Mouse (Mus musculus) embryo, embryonic 10 days (tissue): ENCODE results near the gene Stk38l.
"Not testable (repeated sequence)": the region's sequence is repeated elsewhere in the genome, so short reads cannot be mapped to it uniquely, and the experiment has no call there.

Source experiments
- DNase-seq: peaks from one replicate; pipeline ENCODE4 v3.0.0-alpha.2; 2015; ENCODE audit warnings: low spot score

The Stk38l gene

DNA sequence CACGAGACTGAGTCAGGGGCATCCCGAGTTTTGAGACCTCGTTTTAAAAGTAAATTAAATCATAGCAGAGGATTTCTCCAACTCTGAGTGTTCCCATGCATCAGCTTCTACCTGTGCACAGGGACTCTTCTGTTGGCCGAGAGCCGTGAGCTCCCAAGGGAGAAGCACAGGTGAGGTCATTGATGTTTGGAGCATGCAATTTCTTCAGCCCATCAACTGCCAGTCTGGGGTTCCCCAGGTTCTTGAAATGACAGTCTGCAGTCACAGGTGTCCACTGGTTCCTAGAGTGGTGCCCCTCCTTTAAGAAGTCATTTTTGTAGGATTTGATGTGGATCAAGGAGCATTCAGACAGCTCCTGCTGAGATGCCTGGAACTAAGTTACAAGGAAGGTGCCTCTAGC is 46.0 kb downstream of the Stk38l start:
- DNase-seq = no peak

DNA sequence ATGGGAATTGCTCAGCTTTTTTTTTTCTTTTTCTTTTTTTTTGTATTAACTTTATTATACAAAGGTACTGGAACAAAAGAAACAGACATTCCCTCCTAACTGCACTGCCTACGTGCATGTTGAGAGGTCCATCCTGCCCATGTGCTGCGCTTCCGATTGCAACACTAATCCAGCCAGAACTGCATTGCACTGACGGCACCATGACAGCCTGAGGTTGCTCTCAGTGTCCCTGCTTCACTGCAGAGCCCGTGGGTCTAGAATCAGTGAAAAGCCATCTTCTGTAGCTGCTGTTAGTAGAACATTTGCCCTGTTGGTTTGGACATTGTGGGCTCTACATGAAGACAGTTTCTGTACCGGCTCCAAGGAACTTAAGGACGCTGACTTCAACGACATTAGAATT is 51.1 kb downstream of the Stk38l start:
- DNase-seq = not testable (repeated sequence)

DNA sequence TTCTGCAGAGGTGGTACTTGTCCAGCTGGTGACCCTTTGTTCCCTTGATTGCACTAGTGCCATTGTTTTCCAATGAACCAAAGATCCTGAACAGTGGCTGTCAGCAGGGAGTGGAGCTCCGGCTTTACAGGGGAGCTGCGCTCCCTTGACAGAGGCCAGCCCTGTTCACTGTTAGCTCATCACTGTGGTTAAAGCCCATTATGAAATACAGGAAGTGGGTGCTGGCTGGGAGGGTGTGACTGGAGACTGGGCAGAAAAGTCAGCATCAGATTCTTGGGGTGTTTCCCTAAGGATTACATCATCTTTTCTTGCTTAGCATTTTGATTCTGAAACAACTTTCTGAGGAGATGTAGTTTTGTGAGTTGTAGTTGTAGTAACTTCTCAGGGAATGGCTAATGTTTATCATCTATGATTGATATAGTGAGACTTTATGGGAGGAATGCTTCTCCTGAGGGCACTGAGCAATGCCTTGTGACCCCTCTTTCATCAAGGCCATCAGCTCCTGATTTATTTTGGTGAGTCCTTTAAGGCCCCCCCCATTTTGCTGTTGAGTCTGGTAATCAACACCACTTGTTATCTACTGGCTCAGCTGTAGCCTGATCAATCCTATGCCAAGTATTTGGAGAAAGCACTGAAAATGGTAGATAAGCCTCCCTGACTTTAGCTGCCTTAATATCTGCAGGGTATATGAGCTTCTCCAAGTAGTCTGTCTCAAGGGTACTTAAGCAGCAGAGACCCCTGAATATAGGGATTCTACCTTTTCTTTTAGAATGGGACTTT is 52.0 kb downstream of the Stk38l start:
- DNase-seq = peak; percentile 32

DNA sequence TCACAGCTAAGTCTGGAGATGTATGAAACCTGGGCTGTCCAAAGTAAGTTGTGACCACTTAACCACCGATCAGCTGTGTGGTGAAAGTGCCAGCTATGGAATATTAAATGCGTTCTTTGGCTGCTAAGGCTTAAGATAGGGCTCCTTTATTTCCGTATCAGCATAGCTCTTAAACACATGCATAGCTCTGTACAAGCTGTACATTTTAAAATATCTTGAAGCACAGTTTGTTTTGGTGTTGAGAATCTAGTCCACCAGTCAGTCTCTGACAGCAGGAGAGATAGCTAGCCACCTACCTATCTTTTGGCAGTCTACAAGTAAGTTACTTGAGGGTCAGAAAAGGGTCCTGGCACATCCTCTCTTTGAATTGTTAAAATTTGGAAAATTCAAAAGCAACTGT is 53.3 kb downstream of the Stk38l start:
- no peak for DNase-seq

- DNase-seq = no peak
Measured at GRCm38 (mm10) chr6:146781566-146781965, 56.8 kb downstream of the Stk38l start.

- no peak for DNase-seq
Measured at GRCm38 (mm10) chr6:146793527-146793926, 68.7 kb downstream of the Stk38l start.

- DNase-seq = peak; percentile 19
Measured at GRCm38 (mm10) chr6:146795166-146795923, 70.5 kb downstream of the Stk38l start.

DNA sequence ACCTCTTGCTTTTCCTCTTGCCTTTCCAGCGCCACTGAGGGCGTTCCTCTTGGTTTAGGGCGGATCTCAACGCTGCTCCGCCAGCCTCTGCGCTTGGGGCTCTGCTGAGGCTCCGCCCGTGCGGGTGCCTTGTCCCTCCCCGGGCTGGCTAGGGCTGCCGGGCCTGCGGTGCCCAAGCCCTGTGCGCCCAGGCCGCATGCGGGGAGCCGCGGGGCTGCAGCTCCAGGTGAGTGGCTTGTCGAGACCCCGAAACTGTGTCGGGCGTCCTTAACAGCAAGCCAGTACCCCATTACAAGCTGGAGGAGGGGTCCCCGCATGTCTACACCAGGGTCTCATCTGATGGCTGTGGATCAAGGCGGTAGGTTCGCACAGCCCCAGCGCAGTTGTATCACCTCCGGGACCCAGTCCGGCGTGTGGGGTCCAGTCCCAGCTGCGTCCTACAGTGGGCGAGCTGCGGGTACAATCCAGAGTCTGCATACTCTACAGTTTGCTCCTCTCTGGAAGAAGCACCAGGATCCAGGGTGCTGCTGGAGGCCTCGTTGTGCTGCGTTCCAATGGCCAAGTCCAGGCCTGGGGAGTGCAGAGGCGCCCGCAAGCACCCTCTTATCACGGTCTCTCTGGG is 71.2 kb downstream of the Stk38l start, which contains the start of gene Arntl2:
Arntl2 (plus strand) TSS at position 132 of the 622 bp plus-strand sequence.
- DNase-seq = peak; percentile 91

GRCm38 (mm10) chr6:146797446-146797845 is 72.7 kb downstream of the Stk38l start:
- no peak for DNase-seq

GRCm38 (mm10) chr6:146809991-146810390 is 85.2 kb downstream of the Stk38l start:
- DNase-seq = no peak

DNA sequence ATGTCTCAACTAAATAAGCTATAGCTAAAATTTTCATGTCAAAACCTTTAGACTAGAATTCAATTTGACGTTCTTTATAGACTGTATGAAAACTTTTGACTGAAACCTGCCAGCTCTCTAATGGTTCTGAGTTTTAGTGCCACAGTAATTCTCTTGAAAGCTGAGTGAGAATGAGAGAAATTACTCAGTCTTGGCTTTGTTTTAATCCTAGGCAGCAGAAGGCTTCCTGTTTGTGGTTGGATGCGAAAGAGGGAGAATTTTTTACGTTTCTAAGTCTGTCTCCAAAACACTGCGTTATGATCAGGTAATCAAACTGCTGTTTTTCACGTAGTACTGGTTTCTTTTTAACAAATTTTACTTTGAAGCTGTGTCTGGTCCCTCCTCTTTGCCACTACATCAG is 88.2 kb downstream of the Stk38l start:
- no peak for DNase-seq

DNA sequence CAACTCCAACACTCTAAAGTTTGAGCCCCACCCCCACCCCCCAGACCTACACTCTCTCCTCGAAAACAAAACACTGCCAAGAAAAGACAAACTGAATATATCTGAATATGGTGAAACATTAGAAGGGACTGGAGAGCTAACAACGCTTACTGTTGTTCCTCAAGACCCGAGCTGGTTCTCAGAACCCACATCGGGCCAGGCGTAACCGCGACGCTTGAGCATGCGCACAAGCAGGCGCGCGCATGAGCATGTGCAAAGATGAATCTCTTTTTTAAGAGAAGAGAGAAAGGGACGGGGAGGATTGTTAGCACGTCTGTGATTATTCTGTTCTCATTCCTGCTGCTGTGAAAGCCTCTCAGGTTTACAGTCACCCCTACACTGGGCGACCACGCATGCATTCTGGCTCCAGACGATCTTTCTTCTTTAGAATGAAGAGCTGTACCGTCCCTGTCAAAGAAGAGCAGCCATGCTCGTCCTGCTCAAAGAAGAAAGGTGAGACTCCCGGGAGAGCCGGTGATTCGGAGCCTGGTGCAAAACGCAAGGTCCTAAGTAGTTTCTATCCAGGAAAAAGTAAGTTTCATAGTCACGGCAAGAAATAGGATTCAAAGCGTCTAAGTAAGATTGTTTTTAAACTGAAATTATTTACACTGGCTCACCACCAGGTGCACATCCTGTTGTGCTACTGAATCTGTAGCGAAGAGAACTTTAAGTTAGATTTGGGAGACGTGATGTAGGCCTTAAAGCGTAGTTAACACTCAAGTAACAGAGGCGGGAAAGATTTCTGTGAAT is 95.6 kb downstream of the Stk38l start:
- DNase-seq = no peak

- DNase-seq = no peak
Measured at GRCm38 (mm10) chr6:146821958-146822357, 97.2 kb downstream of the Stk38l start.

DNA sequence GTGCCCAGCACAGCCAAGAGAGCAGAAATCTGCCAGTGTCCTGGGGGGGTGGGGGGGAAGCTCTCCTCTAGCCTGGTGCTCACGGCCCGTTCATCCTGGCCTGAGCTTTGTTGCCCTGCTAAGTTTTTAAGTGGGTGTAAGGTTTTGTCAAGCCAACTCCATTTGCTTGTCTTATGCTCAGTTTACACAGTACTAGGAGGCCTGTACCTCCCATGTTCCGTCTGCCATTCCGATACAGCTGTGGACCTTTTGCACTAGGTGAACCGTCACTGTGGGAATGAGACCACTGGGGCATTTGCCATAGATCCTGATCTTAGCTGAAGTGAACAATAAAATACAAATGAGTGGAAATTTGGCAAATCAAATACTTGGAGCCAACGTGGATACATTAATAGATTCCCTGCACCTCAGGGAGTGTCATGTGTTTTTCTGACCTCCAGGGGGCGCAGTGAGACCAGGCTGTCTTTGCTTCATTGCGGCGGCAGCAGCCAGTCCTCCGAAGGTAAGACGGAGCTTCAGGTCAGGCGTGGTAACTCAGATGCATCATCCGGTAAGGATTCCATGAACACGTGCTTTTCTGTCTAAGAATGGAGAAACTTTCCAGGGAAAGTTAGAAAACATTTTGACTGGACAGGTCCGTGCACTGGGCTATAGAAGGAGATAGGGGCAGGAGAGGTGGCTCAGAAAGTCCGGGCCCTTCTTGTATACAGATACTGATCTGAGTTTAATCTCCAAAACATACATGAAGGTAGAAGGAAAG is 100.1 kb downstream of the Stk38l start:
- peak; percentile 80 for DNase-seq

DNA sequence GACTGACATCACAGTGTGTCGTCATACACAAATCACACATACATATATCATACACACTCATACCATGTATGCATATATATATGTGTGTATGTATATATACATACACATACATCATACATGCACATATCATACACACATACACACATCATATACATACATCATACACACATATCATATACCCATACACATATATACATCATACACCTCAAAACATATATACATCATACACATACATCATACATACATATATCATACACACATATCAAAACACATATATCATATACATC is 100.6 kb downstream of the Stk38l start:
- DNase-seq = no peak
